Mouse (Mus musculus): Measurements from ENCODE around the gene Ccnc. TPM values are rescaled to one million over a fixed set of nuclear protein-coding genes. Genes with fewer than 3 reads are reported as not detected.
"Not testable (repeated sequence)": the region's sequence is repeated elsewhere in the genome, so short reads cannot be mapped to it uniquely, and the experiment has no call there.

Gene Ccnc
- total RNA-seq, 1 experiment from 2014 or later = 32.1 TPM

DNA sequence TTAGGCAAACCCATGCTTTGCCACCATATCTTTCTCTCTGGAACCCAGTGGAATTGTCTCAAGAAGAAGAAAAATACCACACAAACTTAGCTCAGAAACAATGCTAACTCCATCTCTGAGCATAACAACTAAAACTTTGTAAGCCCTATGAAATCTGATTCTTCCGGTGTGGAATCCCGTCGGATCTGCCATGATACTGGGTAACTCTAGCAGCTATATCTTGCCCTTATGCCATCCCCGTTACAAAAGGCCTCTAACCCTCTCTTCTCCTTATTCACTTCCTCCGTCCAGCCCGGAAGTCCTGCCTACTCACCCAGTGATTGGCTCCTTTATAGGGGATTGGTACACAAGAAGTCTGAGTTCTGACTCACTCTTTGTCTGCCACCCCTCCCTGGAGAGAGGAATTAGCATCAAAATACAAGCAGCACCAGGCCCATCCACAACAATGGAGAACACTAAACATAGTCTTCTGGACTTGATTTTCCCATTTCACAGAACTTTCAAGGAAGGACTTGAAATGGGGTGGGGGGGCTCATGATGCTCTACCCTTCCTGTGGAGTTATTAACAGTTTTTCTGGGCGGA is 4.7 kb upstream of the Ccnc start:
- no peak for ATAC-seq (replicated peaks; ENCODE audit: low read depth, poor library complexity, severe bottlenecking)

DNA sequence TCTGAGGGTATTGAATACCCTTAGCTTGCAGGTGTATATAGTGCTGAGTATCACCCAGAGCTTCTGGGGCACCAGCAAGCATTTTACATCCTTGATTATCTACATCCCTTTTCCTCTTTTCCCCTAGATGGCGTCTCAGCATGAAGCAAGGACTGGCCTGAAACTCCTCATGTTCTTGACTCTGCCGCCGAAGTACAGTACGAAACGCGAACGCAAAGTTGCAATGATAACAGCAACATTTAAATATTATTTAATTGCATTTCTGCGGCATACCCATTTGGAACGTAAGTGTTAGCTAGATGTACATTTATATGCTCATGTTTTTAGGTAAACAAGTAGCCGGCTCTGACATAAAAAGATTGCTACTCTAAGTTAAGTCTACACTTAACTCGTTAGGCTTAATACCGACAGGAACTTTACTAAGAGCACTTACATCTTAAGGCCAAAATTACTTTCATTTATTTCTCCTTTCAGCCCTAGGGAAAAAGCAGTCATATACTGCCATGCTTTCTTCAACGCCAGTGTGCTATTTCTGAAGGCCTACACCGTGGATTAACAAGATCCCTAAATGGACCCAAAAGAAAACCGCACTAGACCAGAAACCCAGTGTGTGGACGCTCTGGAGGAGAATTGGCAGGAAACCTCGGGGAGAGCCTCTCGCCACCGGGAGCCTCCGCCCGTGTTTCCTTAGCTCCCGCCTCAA is 438 bp upstream of the Ccnc start:
- peak; percentile 76 for ATAC-seq (replicated peaks; ENCODE audit: low read depth, poor library complexity, severe bottlenecking)

DNA sequence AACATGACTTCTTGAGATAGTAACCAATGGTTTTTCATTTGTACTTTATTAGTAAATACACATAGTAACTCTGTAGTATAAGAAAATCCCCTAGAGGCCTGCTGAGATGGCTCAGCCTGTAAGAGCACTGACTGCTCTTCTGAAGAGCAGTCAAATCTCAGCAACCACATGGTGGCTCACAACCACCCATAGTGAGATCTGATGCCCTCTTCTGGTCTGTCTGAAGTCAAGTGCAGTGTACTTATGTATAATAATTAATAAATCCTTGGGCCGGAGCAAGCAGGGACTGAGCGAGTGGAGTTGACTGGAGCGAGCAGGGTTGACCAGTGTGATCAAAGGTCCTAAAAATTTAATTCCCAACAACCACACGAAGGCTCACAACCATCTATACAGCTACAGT is 11.7 kb downstream of the Ccnc start:
- peak; percentile 52; the same call in 1 of the 2 replicates for ATAC-seq (replicated peaks; ENCODE audit: low read depth, poor library complexity, severe bottlenecking)

DNA sequence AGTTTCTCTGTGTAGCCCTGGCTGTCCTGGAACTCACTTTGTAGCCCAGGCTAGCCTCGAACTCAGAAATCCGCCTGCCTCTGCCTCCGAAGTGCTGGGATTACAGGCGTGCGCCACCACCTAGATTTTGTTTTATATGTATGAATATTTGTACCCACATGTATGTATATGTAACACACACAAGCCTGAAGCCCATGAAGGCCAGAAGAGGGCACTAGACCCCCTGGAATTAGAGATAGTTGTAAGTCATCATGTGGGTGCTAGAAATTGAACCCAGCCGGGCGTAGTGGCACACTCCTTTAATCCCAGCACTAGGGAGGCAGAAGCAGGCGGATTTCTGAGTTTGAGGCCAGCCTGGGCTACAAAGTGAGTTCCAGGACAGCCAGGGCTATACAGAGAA is 16.6 kb downstream of the Ccnc start:
- ATAC-seq (replicated peaks; ENCODE audit: low read depth, poor library complexity, severe bottlenecking) = not testable (repeated sequence)

DNA sequence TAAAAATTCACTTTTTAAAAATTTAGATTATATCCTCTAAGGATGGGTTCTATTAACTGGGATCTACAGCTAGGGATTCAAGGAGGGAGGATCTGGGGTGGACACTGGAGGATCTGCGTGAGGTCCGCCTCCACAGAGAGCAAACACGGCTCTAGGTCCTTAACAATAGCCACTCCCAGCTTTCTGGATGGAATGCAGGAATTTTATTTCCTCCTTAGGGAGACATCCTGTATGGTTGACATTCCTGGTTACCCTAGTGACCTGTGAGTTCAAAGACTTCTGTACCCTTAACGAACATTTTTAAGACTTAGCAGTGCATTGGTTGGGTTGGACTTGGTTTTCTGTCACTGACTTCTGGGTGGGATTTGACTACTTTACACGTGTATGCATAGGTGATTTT is 18.2 kb downstream of the Ccnc start:
- ATAC-seq (replicated peaks; ENCODE audit: low read depth, poor library complexity, severe bottlenecking) = no peak

DNA sequence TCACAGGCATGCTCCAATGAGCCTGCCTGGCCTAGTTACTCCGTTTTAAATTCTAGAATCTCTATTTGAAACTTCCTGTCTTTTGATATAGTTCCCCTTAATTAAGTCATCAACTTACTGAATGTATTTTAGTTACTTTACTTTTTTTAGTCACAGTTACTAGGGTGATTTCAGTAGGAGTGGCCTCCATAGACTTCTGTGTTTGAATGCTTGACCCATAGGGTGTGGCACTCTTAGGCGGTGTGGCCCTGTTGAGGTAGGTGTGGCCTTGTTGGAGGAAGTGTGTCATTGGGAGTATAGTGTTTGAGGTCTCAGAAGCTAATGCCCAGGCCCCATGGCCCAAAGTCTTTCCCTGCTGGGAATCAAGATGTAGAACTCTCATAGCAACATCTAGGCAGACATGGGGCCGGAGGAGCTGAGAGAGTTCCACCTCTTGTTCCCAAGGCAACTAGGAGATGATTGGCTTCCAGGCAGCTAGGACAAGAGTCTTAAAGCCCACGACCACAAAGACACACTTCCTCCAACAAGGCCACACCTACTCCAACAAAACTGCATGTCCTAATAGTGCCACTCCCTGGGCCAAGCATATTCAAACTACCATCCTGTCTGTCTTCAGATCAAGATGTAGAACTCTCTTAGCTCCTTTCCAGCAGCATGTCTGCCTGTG is 27.8 kb downstream of the Ccnc start:
- ATAC-seq (replicated peaks; ENCODE audit: low read depth, poor library complexity, severe bottlenecking) = peak; percentile 85

DNA sequence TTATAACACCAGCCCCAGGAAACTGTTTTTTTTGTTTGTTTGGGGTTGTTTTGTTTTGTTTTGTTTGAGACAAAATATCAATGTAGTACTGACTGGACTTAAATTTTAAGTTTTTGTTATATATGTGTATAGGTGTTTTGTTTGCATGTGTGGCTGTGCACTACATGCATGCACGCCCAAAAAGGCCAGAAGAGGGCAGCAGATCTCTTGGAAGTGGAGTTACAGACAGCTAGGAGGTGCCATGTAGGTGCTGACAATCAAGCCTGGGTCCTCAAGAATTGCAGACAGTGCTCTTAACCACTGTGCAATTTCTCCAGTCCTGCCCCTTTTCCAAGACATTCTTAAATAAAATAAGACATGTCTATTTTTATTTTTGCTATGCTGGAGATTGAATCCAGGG is 31.4 kb downstream of the Ccnc start:
- no peak for ATAC-seq (replicated peaks; ENCODE audit: low read depth, poor library complexity, severe bottlenecking)

DNA sequence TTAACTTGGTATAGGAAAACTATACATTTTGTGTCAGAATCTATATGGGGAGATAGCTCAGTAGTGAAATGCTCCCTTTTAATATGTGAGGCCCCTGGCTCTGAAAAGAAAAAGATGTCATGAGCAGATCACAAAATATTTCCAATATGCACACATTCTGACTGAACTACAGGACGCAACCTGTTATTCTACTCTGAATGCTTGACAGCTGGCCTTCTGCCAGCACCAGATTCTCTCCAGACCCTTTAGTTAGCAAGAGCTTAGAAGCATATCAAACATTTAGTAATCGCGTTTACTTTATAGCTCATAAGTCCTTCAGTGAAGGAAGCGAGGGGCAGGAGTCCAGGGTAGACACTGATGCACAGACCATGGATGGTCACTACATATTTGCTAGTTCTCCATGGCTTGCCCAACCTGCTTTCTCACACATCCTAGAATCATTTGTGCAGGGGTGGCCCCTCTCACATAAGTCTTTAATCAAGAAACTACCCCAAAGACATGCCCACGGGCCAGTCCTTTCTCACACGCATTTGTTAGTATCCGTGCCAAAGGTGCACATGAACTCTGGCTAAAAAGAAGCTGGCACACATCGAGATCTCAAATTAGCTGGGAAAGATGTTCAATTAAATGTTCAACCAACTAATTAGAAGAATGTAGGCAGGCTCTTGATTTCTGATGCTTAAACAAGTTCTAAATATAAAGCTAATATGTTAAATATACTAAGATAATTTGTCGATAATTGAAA is 34.1 kb downstream of the Ccnc start:
- no peak for ATAC-seq (replicated peaks; ENCODE audit: low read depth, poor library complexity, severe bottlenecking)

DNA sequence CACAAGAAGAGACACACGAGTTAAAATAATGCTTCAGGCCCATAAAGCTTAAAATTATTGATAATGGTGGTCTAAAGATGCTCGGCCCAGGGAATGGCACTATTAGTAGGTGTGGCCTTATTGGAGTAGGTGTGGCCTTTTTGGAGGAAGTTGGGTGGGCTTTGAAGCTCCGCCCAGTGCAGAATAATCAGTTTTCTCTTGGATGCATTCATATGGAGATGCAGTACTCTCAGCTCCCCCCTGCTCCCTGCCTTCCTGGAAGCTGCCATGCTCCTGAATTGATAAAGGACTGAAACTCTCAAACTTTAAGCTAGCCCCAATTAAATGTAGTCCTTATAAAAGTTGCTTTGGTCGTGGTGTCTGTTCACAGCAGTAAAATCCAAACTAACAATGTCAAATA is 36.3 kb downstream of the Ccnc start:
- ATAC-seq (replicated peaks; ENCODE audit: low read depth, poor library complexity, severe bottlenecking) = no peak

DNA sequence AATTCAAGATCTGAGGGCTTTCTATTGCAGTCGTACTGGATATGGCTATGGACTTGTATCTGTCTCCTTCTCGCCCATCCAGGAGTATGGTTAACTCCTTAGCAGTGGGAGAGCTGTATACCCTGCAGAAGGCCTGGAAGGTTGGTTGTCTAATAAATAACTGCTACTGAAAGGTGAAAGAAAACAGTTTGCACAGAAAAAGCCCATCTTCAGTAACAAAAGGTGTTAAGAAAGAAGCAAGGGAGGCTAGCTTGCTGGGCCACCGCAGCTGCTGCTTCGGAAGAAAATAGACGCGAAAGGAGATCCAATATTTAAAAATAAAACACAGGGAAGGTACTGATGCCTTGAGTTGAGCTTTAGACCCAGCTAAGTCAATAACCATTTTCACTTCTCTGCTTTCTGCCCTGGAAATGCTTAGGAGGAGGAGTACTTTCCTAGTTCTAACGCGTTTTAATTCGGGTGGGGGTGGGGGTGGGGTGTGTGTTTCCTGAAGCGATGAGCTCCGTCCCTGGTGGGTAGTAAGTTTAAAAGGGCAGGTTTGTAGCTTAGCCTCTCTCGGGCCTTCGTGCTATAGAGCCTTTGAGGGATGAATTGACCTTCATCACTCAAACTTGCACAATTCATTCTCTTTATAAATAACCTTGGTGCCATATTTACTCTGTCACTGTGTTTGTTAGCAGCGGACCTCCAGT is 38.8 kb downstream of the Ccnc start:
- peak; percentile 12; the same call in 1 of the 2 replicates for ATAC-seq (replicated peaks; ENCODE audit: low read depth, poor library complexity, severe bottlenecking)

DNA sequence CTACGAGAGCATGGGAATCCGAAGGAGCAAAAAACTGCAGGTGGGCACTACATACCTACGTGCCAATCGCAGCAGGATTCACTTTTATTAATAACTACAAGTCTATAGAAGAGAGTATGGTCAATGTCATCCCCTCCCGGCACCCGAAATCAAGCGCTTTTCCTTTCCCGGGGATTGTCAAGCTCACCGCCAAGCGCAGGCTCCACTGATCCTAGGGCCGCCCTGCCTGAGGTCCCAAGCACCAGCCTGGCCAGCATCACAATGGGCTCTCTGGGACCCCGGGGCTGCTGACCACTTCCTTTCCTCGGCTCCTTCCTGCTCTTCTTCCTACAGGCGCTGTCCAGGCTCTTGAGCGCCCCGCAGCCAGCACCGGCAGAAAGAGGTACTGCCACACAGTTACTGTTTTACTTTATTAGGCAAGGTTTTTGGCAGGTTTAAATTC is 39.4 kb downstream of the Ccnc start, which contains the start of the genes Usp45 and Tstd3:
Gene Usp45 (plus strand): TSS at position 294 of the 442 bp plus-strand sequence.
Gene Tstd3 (minus strand): TSS at position 350 of the 442 bp plus-strand sequence.
- peak; percentile 100 for ATAC-seq (replicated peaks; ENCODE audit: low read depth, poor library complexity, severe bottlenecking)

DNA sequence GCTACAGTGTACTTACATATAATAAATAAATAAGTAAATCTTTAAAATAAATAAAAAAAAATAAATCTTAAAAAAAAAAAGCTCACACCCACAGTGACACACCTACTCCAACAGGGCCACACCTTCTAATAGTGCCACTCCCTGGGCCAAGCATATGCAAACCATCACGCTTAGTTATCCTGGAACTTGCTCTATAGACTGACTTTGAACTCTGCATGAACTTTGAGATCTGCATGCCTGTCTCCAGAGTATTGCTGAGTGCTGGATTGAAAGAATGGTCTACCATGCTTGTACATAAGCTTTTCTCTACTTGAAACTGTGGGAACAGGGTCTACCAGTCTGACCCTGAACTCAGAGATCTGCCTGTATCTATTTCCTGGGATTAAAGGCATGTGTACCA is 43.6 kb downstream of the Ccnc start:
- ATAC-seq (replicated peaks; ENCODE audit: low read depth, poor library complexity, severe bottlenecking) = no peak

DNA sequence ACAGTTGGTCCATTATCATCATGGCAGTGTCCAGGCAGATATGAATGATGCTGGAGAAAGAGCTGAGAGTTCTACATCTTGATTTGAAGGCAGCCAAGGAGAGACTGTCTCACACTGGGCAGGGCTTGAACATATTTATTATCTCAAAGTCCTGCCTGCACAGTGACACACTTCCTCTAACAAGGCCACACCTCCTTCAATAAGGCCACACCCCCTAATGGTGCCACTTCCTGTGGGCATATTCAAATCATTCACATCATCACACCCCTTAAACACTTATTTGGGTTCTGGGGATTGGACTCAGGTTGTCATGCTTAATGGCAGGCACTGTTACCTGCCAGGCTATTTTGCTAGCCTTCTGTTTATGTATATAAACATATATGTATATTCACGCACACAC is 44.8 kb downstream of the Ccnc start:
- ATAC-seq (replicated peaks; ENCODE audit: low read depth, poor library complexity, severe bottlenecking) = no peak

DNA sequence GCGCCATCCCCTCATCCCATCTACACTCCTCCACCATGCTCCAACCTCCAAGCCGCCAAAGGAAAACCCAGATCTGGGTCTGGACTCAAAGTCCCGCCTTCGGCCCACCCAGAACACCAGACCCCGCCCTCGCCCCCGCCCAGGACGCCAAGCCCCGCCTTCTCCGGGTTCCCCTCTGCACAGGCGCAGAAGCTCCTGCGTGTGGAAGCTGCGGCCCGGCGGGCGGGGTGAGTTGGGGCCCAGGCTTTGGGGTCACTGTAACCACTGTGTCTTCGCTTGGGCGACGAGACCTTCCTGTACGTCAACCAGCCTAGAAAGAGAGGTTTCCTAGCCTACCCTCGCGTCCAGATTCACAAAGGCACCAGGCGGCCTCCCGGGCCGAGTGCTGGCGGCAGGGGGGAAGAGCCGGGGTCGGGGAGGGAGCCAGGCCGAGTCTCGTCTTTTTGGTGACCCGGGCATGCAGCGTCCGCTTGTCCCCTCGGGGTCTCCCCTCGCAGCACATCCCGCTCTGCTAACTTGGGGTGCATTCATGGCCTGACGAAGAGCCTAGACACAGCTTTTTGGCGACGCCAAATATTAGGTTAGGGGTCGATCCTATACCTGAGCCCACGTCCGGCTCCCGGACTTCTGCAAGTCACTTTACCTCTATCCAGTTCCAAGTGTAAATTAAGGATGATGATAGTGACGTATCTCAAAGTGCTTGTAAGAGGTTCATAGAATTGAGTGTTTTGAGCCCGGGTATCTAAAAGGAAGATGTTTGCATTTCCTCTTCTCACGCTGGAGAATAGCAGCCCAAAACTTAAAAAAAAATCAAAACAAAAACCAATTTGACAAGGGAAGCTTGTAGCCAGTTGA is 48.8 kb downstream of the Ccnc start:
- ATAC-seq (replicated peaks; ENCODE audit: low read depth, poor library complexity, severe bottlenecking) = peak; percentile 90

DNA sequence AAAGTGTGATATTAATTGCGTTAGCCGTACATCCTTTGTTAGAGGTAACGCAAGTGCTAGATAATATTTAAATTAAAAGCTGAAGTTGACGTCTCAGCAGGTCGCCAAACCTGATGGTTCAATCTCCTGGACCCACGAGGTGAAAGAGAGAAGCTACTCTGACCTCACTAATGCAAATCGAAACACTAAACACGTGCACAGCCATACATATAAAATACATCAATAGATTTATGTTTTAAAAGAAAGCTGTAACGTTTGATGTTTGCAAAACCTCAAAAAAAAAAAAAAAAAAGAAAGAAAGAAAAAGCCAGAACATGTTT is 49.4 kb downstream of the Ccnc start:
- ATAC-seq (replicated peaks; ENCODE audit: low read depth, poor library complexity, severe bottlenecking) = no peak

DNA sequence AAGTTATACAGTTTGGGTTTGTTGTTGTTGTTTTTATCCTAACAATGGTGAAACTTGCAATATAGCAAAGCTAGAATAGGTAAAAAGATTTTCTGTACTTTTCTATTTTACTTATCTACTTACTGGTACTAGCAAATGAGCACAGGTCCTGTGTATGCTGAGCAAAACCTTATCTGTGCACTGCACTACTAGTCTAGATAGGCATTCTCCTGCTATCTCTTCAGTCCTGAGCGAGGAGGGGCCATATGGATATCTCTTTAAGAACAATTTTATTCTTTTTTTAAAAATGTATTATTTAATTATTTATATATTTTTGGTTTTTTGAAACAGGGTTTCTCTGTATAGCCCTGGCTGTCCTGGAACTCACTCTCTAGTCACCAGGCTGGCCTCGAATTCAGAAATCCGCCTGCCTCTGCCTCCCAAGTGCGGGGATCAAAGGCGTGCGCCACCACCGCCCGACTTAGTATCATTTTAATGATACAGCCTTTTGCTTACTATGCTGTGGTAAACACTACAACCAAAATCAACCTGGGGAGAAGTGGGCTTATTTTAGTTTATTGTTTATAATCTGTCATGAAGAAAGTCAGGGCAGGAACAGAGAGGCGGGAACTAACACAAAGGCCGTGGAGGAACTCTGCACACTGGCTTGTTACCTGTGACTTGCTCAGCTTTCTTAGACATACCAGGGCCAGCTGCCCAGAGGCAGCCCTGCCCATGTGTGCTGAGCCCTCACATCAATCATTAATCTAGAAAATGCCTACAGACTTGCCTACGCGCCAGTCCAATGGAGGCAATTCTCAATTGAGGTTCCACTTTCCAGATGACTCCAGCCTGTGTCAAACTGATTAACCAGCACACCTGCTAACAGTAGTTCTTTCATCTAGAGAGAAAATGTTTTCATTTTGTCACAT is 53.6 kb downstream of the Ccnc start:
- ATAC-seq (replicated peaks; ENCODE audit: low read depth, poor library complexity, severe bottlenecking) = no peak; the same call in 1 of the 2 replicates

DNA sequence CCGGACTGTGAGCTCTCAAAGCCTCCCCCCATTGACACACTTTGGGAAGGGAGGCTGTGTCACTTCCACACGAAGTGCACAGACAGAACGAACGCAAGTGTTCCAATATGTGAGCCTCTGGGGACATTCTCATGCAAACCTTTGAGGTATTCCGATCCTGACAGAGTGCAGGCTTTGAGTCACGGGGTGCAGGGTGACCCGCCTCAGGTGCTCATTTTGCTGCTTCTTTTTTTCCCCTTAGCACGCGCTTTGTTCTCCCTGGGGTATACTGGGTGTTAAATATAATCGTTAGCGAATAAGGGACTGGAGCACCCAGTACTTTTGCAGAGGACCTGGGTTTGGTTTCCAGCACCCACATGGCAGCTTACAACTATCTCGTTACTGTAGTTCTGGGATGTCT is 58.8 kb downstream of the Ccnc start:
- no peak for ATAC-seq (replicated peaks; ENCODE audit: low read depth, poor library complexity, severe bottlenecking)

DNA sequence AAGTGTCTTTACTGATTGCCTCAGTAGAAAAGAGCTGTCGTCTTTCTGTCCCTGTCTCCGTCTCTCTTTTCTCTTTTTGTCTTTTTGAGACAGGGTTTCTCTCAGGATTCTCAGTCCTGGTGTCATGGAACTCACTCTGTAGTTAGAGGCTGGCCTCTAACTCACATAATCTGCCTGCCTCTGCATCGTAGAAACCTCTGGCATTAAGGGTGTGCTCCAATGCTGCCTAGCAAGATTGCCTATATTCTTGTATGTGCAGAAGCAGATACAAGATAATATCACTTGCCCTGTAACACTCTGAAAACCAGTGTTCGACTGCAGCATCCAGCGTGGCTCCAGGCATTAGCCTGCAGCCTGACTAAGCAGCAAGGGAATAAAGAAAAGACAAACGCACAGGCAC is 61.4 kb downstream of the Ccnc start:
- ATAC-seq (replicated peaks; ENCODE audit: low read depth, poor library complexity, severe bottlenecking) = no peak
